Mouse (Mus musculus): ENCODE measurements around the gene Ubxn2a. TPM values are rescaled to one million over a fixed set of nuclear protein-coding genes. Genes with fewer than 3 reads are reported as not detected.

The Ubxn2a gene
- total RNA-seq (2014; rRNA removed; ENCODE audit: low replicate concordance) (18.7 and 21.0 TPM in 2 replicates), polyA plus RNA-seq (2015; fragmentation: Nextera tagmentation; extraction: Ambion mirVana) (44.7 and 45.1 TPM in 2 replicates)

- peak within 1 kb of the TSS; percentile 83 for H3K4me3 ChIP-seq (ENCODE audit: low read depth, low read length)
- H3K9ac ChIP-seq (replicated peaks; ENCODE audit: low read depth, low read length), result peak within 1 kb of the TSS; percentile 73
- H3K27ac ChIP-seq (ENCODE audit: low read depth), result peak within 1 kb of the TSS; percentile 89
- TF ChIP-seq CTCF (IDR thresholded peaks at IDR 0.05; ENCODE audit: low read depth) (no peak; the same call in 1 of the 2 replicates), EP300 (IDR thresholded peaks at IDR 0.05; ENCODE audit: low read depth) (no peak; the same call in 1 of the 2 replicates)
- DNase-seq (ENCODE audit: low spot score), result peak; percentile 87
- H3K4me2 ChIP-seq (ENCODE audit: low read depth, low read length), result peak within 1 kb of the TSS; percentile 88
- H3K4me1 ChIP-seq (ENCODE audit: control insufficient read depth, insufficient read depth), result no peaks in the 10 kb centered on the region
- no peaks in the 10 kb centered on the region for H3K9me3 ChIP-seq (replicated peaks; ENCODE audit: control insufficient read depth, low read length)
- WGBS, result under 1% methylated on average over 84 of the region's 125 CpGs
- no peaks in the 10 kb centered on the region for H3K27me3 ChIP-seq (ENCODE audit: control insufficient read depth, insufficient read depth, low read length)
- H3K36me3 ChIP-seq (replicated peaks; ENCODE audit: control insufficient read depth, insufficient read depth, low read length), result no peaks in the 10 kb centered on the region
- ATAC-seq (ENCODE audit: insufficient read depth, low read depth), result peak; percentile 95
Observed at GRCm38 (mm10) chr12:4906951-4907906, at the start of gene Ubxn2a. Gene Ubxn2a, minus strand, starts transcription at chr12:4907705.

- DNase-seq (ENCODE audit: low spot score) (no peak), ATAC-seq (ENCODE audit: insufficient read depth, low read depth) (no peak)
- Histone ChIP-seq H3K4me3 (ENCODE audit: low read depth, low read length) (no peak overlapping the region), H3K9me3 (replicated peaks; ENCODE audit: control insufficient read depth, low read length) (no peaks in the 10 kb centered on the region), H3K27ac (ENCODE audit: low read depth) (no peak overlapping the region), H3K27me3 (ENCODE audit: control insufficient read depth, insufficient read depth, low read length) (no peaks in the 10 kb centered on the region), H3K4me1 (ENCODE audit: control insufficient read depth, insufficient read depth) (no peaks in the 10 kb centered on the region), H3K9ac (replicated peaks; ENCODE audit: low read depth, low read length) (no peak overlapping the region), H3K4me2 (ENCODE audit: low read depth, low read length) (no peak overlapping the region), H3K36me3 (replicated peaks; ENCODE audit: control insufficient read depth, insufficient read depth, low read length) (peaks cover 70% of the 10 kb centered on the region)
- WGBS, result 76% methylated on average over 4 of the region's 4 CpGs
- no peak for TF ChIP-seq EP300 (IDR thresholded peaks at IDR 0.05; ENCODE audit: low read depth)
- no peak for TF ChIP-seq CTCF (IDR thresholded peaks at IDR 0.05; ENCODE audit: low read depth)
Observed at GRCm38 (mm10) chr12:4953156-4953555, 45.7 kb upstream of the Ubxn2a start.

GRCm38 (mm10) chr12:4952272-4952671, 44.8 kb upstream of the Ubxn2a start:
- no peak overlapping the region for H3K27ac ChIP-seq (ENCODE audit: low read depth)
- no peaks in the 10 kb centered on the region for H3K9me3 ChIP-seq (replicated peaks; ENCODE audit: control insufficient read depth, low read length)
- no peak for DNase-seq (ENCODE audit: low spot score)
- H3K4me2 ChIP-seq (ENCODE audit: low read depth, low read length), result no peak overlapping the region
- H3K4me3 ChIP-seq (ENCODE audit: low read depth, low read length), result no peak overlapping the region
- H3K4me1 ChIP-seq (ENCODE audit: control insufficient read depth, insufficient read depth), result no peaks in the 10 kb centered on the region
- TF ChIP-seq CTCF (IDR thresholded peaks at IDR 0.05; ENCODE audit: low read depth), result no peak
- TF ChIP-seq EP300 (IDR thresholded peaks at IDR 0.05; ENCODE audit: low read depth), result no peak
- H3K27me3 ChIP-seq (ENCODE audit: control insufficient read depth, insufficient read depth, low read length), result no peaks in the 10 kb centered on the region
- no peak overlapping the region for H3K9ac ChIP-seq (replicated peaks; ENCODE audit: low read depth, low read length)
- WGBS, result 100% methylated on average over 1 of the region's 1 CpGs
- ATAC-seq (ENCODE audit: insufficient read depth, low read depth), result no peak
- peaks cover 66% of the 10 kb centered on the region for H3K36me3 ChIP-seq (replicated peaks; ENCODE audit: control insufficient read depth, insufficient read depth, low read length)

GRCm38 (mm10) chr12:4930820-4931548, 23.5 kb upstream of the Ubxn2a start:
- H3K4me1 ChIP-seq (ENCODE audit: control insufficient read depth, insufficient read depth), result peaks cover 6% of the 10 kb centered on the region; the same call in 1 of the 2 replicates
- no peak overlapping the region for H3K4me2 ChIP-seq (ENCODE audit: low read depth, low read length)
- H3K36me3 ChIP-seq (replicated peaks; ENCODE audit: control insufficient read depth, insufficient read depth, low read length), result no peaks in the 10 kb centered on the region
- no peak overlapping the region for H3K9ac ChIP-seq (replicated peaks; ENCODE audit: low read depth, low read length)
- no peak overlapping the region for H3K27ac ChIP-seq (ENCODE audit: low read depth)
- TF ChIP-seq EP300 (IDR thresholded peaks at IDR 0.05; ENCODE audit: low read depth) (no peak), CTCF (IDR thresholded peaks at IDR 0.05; ENCODE audit: low read depth) (no peak)
- DNase-seq (ENCODE audit: low spot score), result no peak
- no peaks in the 10 kb centered on the region for H3K9me3 ChIP-seq (replicated peaks; ENCODE audit: control insufficient read depth, low read length)
- no peak for ATAC-seq (ENCODE audit: insufficient read depth, low read depth)
- H3K4me3 ChIP-seq (ENCODE audit: low read depth, low read length), result no peak overlapping the region
- WGBS, result 95% methylated on average over 3 of the region's 3 CpGs
- H3K27me3 ChIP-seq (ENCODE audit: control insufficient read depth, insufficient read depth, low read length), result no peaks in the 10 kb centered on the region

- TF ChIP-seq CTCF (IDR thresholded peaks at IDR 0.05; ENCODE audit: low read depth) (no peak), EP300 (IDR thresholded peaks at IDR 0.05; ENCODE audit: low read depth) (no peak)
- Histone ChIP-seq H3K4me2 (ENCODE audit: low read depth, low read length) (no peak overlapping the region), H3K4me3 (ENCODE audit: low read depth, low read length) (no peak overlapping the region), H3K9ac (replicated peaks; ENCODE audit: low read depth, low read length) (no peak overlapping the region), H3K9me3 (replicated peaks; ENCODE audit: control insufficient read depth, low read length) (no peaks in the 10 kb centered on the region), H3K27me3 (ENCODE audit: control insufficient read depth, insufficient read depth, low read length) (no peaks in the 10 kb centered on the region), H3K27ac (ENCODE audit: low read depth) (no peak overlapping the region), H3K36me3 (replicated peaks; ENCODE audit: control insufficient read depth, insufficient read depth, low read length) (no peaks in the 10 kb centered on the region), H3K4me1 (ENCODE audit: control insufficient read depth, insufficient read depth) (0 out of 2 replicates have a peak, but pooled peaks cover under 1% of the 10 kb centered on the region)
- no peak for ATAC-seq (ENCODE audit: insufficient read depth, low read depth)
- DNase-seq (ENCODE audit: low spot score), result no peak
- 81% methylated on average over 2 of the region's 2 CpGs for WGBS
Observed at GRCm38 (mm10) chr12:4928197-4928596, 20.7 kb upstream of the Ubxn2a start.

All from heart, postnatal 0 days (tissue).